Mouse (Mus musculus): Measurements from ENCODE around the gene Eva1a. TPM values are rescaled to one million over a fixed set of nuclear protein-coding genes. Genes with fewer than 3 reads are reported as not detected.

Eva1a gene
- polyA plus RNA-seq, 2 experiments, result 15.7 to 23.4 TPM

- no peaks in the 10 kb centered on the region for H3K36me3 ChIP-seq (ENCODE audit: control insufficient read depth, insufficient read depth, low read length)
- peak; percentile 79 for ATAC-seq (ENCODE audit: low FRiP score, low read depth)
- peak overlapping the region; percentile 22 for H3K4me3 ChIP-seq (replicated peaks; ENCODE audit: low read length)
- WGBS, result 21% methylated on average over 16 of the region's 16 CpGs
- peak; percentile 65 for DNase-seq (ENCODE audit: low spot score)
- peaks cover 10% of the 10 kb centered on the region for H3K4me1 ChIP-seq (ENCODE audit: control insufficient read depth, insufficient read depth, low read length)
- no peaks in the 10 kb centered on the region for H3K27me3 ChIP-seq (ENCODE audit: control insufficient read depth, insufficient read depth, low read length)
- no peak overlapping the region for H3K9ac ChIP-seq (ENCODE audit: low read depth, low read length, severe bottlenecking)
- H3K4me2 ChIP-seq (replicated peaks; ENCODE audit: low read depth, low read length, severe bottlenecking), result peak overlapping the region; percentile 30; the same call in 1 of the 2 replicates
- H3K27ac ChIP-seq (replicated peaks; ENCODE audit: low read depth, low read length), result 0 out of 2 replicates have a peak overlapping the region, but pooled peaks have one; percentile 8
- TF ChIP-seq POLR2A (IDR thresholded peaks at IDR 0.05; ENCODE audit: borderline replicate concordance, extremely low read depth, insufficient read depth, insufficient read length), result no peak
- H3K9me3 ChIP-seq (ENCODE audit: control insufficient read depth, low read length), result no peaks in the 10 kb centered on the region
These were observed 78.7 kb downstream of the Eva1a start for GRCm38 (mm10) chr6:82119322-82120162.

- WGBS, result 93% methylated on average over 2 of the region's 2 CpGs
- H3K4me3 ChIP-seq (replicated peaks; ENCODE audit: low read length), result no peak overlapping the region
- H3K27ac ChIP-seq (replicated peaks; ENCODE audit: low read depth, low read length), result no peak overlapping the region
- no peaks in the 10 kb centered on the region for H3K36me3 ChIP-seq (ENCODE audit: control insufficient read depth, insufficient read depth, low read length)
- H3K4me2 ChIP-seq (replicated peaks; ENCODE audit: low read depth, low read length, severe bottlenecking), result no peak overlapping the region
- H3K27me3 ChIP-seq (ENCODE audit: control insufficient read depth, insufficient read depth, low read length), result no peaks in the 10 kb centered on the region
- ATAC-seq (ENCODE audit: low FRiP score, low read depth) (no peak), DNase-seq (ENCODE audit: low spot score) (no peak)
- H3K9ac ChIP-seq (ENCODE audit: low read depth, low read length, severe bottlenecking), result no peak overlapping the region
- no peak for TF ChIP-seq POLR2A (IDR thresholded peaks at IDR 0.05; ENCODE audit: borderline replicate concordance, extremely low read depth, insufficient read depth, insufficient read length)
- no peaks in the 10 kb centered on the region for H3K9me3 ChIP-seq (ENCODE audit: control insufficient read depth, low read length)
- no peaks in the 10 kb centered on the region for H3K4me1 ChIP-seq (ENCODE audit: control insufficient read depth, insufficient read depth, low read length)
These were observed 84.3 kb downstream of the Eva1a start for GRCm38 (mm10) chr6:82125134-82125533.

GRCm38 (mm10) chr6:82127827-82128226, 87.0 kb downstream of the Eva1a start:
- H3K9me3 ChIP-seq (ENCODE audit: control insufficient read depth, low read length), result no peaks in the 10 kb centered on the region
- H3K4me3 ChIP-seq (replicated peaks; ENCODE audit: low read length), result no peak overlapping the region
- WGBS, result 54% methylated on average over 9 of the region's 9 CpGs
- no peaks in the 10 kb centered on the region for H3K4me1 ChIP-seq (ENCODE audit: control insufficient read depth, insufficient read depth, low read length)
- ATAC-seq (ENCODE audit: low FRiP score, low read depth) (no peak), DNase-seq (ENCODE audit: low spot score) (peak; percentile 25)
- H3K36me3 ChIP-seq (ENCODE audit: control insufficient read depth, insufficient read depth, low read length), result no peaks in the 10 kb centered on the region
- H3K9ac ChIP-seq (ENCODE audit: low read depth, low read length, severe bottlenecking), result no peak overlapping the region
- no peak for TF ChIP-seq POLR2A (IDR thresholded peaks at IDR 0.05; ENCODE audit: borderline replicate concordance, extremely low read depth, insufficient read depth, insufficient read length)
- no peak overlapping the region for H3K4me2 ChIP-seq (replicated peaks; ENCODE audit: low read depth, low read length, severe bottlenecking)
- H3K27ac ChIP-seq (replicated peaks; ENCODE audit: low read depth, low read length), result no peak overlapping the region
- H3K27me3 ChIP-seq (ENCODE audit: control insufficient read depth, insufficient read depth, low read length), result no peaks in the 10 kb centered on the region

- H3K36me3 ChIP-seq (ENCODE audit: control insufficient read depth, insufficient read depth, low read length), result no peaks in the 10 kb centered on the region
- no peak overlapping the region for H3K4me2 ChIP-seq (replicated peaks; ENCODE audit: low read depth, low read length, severe bottlenecking)
- no peaks in the 10 kb centered on the region for H3K9me3 ChIP-seq (ENCODE audit: control insufficient read depth, low read length)
- WGBS, result 60% methylated on average over 9 of the region's 9 CpGs
- no peak for TF ChIP-seq POLR2A (IDR thresholded peaks at IDR 0.05; ENCODE audit: borderline replicate concordance, extremely low read depth, insufficient read depth, insufficient read length)
- H3K4me3 ChIP-seq (replicated peaks; ENCODE audit: low read length), result no peak overlapping the region
- H3K27ac ChIP-seq (replicated peaks; ENCODE audit: low read depth, low read length), result no peak overlapping the region
- H3K27me3 ChIP-seq (ENCODE audit: control insufficient read depth, insufficient read depth, low read length), result no peaks in the 10 kb centered on the region
- DNase-seq (ENCODE audit: low spot score), result no peak
- ATAC-seq (ENCODE audit: low FRiP score, low read depth), result no peak
- no peaks in the 10 kb centered on the region for H3K4me1 ChIP-seq (ENCODE audit: control insufficient read depth, insufficient read depth, low read length)
- no peak overlapping the region for H3K9ac ChIP-seq (ENCODE audit: low read depth, low read length, severe bottlenecking)
These were observed 88.9 kb downstream of the Eva1a start for GRCm38 (mm10) chr6:82129630-82130217.

- Histone ChIP-seq H3K4me1 (ENCODE audit: control insufficient read depth, insufficient read depth, low read length) (no peaks in the 10 kb centered on the region), H3K27me3 (ENCODE audit: control insufficient read depth, insufficient read depth, low read length) (no peaks in the 10 kb centered on the region), H3K36me3 (ENCODE audit: control insufficient read depth, insufficient read depth, low read length) (no peaks in the 10 kb centered on the region), H3K9ac (ENCODE audit: low read depth, low read length, severe bottlenecking) (no peak overlapping the region), H3K27ac (replicated peaks; ENCODE audit: low read depth, low read length) (no peak overlapping the region), H3K4me3 (replicated peaks; ENCODE audit: low read length) (no peak overlapping the region), H3K9me3 (ENCODE audit: control insufficient read depth, low read length) (no peaks in the 10 kb centered on the region), H3K4me2 (replicated peaks; ENCODE audit: low read depth, low read length, severe bottlenecking) (no peak overlapping the region)
- DNase-seq (ENCODE audit: low spot score) (no peak), ATAC-seq (ENCODE audit: low FRiP score, low read depth) (no peak)
- no peak for TF ChIP-seq POLR2A (IDR thresholded peaks at IDR 0.05; ENCODE audit: borderline replicate concordance, extremely low read depth, insufficient read depth, insufficient read length)
- WGBS, result 69% methylated on average over 13 of the region's 13 CpGs
These were observed 92.2 kb downstream of the Eva1a start for GRCm38 (mm10) chr6:82132876-82133591.
